Mouse (Mus musculus) adrenal gland, adult (tissue): ENCODE measurements at regions not wholly inside any gene's neighbourhood (a gene's known extent, or its start where the extent isn't known, plus 50 kb on each side); places are given as distances from the start of the nearest gene placed in this dataset.

Experiments
- DNase-seq, 2 experiments: peaks; one replicate each; pipeline ENCODE4 v3.0.0; 2022 to 2023; ENCODE audit warnings: low spot score in 1 of 2; ENCODE audit not compliant: inconsistent age in 2 of 2

DNA sequence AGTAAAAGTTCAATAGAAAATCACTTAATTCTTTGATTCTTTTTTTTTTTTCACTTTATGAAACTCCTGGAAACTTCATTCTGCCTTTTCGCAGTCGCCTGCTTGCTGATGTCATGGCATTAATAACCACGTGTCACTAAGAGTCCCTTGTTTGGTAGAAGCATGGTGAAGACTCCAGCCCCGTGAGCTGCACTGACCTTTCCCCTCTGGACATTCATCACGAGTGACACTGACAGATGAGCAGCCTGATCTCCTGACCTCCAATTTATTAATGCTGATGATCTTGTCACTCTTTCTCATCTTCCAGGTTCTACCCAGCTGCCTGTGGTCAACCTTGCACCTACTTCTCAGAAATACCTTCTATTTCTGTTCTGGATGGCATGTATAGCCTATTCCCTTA lies 867.1 kb upstream of the Slit2 start:
- no peak for DNase-seq

DNA sequence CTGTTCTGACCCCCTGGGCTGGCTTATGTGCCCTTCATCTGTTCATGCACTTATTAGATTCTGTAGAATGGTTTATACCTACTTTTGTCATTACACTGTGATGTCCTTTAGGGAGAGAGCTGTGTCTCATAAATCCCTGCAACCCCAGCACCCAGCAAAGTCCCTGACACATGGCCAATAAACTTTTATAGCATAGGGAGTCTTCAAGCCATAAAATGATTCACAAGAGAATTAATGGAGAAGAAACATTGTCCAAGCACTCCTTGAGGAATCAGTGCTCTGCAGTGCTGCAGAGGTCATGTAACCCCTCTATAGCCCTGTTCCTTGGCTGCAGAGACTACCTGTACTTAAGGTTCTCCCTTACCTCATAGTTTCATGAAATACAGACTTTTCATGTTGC lies 887.2 kb upstream of the Slit2 start:
- DNase-seq: no peak

DNA sequence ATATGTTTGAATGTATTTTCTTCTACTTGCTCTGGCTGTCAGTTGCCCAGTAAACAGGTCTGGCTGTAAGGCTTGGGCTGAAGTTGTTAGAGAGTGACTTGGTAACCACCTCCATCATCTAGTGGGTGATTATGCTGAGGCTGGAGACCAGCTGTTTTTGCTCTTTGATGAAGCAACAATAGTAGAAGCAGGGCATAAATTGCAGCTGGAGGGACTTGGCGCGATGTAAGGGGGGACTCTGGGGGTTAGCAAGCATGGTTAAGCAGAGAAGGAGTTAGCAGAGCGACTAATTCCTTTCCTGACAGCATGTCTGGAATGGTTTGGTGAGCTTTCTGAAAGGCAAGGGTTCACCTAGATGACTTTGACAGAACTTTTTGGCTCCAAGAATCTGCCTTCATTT lies 930.0 kb upstream of the Slit2 start:
- DNase-seq: peak in 1 of 2 experiments; percentile 16

DNA sequence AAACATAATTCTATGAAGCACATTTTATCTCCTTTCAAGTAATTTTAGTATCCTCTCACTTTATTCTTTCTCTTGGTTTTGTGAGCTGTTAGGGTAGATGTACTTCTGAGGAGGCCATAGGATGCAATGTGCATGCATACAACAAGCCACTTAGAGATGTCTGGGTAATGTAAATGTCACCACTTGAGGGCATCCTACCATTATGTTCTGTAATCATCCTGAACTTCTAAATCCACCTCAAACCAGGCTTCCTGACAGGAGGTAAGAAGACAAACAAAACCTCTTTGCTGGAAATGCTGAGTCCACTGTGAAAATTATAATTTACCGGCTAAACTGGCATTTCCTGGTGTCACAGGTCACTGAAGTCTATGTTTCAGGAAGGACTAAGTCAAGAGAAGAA lies 946.2 kb upstream of the Slit2 start:
- peak in 1 of 2 experiments; percentile 19 for DNase-seq

DNA sequence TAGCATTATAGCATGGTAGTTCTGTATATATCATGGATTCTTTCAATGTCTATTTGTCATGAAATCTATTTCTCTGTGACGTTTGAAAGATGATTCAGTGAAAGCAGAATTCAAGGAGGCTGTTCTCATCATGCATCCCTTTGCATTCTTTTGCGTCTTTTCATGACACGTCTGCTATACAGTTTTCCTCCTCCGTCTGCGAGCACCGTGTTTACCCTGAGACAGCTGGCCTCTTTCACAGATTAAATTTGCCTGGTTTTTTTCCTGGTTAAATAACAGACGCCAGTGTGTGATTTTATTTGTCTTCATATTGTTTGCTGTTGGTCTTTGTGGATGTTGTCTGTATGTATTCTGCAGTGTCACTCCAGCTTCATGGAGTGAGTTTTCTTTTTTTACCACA lies 948.9 kb upstream of the Slit2 start:
- DNase-seq: no peak

DNA sequence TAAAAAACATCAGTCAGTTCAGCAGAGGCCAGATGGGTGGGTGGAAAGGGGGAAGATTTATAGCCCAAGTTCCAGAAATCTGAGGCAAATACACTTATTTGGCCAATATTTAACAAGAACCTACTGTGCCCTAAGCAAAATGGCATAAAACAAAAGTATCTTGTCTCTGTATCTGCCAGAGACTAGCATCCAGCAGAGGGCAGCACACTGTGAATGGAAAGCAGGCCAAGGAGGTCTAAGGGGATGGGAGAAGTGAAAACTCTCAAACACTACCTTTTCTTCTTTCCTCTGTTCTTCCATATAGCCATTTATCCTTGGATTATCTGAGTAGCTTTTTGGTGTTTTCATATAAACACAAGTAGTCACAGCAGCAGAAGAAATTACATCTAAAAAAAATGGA lies 968.6 kb upstream of the Slit2 start:
- DNase-seq: peak; percentile 19 to 70

DNA sequence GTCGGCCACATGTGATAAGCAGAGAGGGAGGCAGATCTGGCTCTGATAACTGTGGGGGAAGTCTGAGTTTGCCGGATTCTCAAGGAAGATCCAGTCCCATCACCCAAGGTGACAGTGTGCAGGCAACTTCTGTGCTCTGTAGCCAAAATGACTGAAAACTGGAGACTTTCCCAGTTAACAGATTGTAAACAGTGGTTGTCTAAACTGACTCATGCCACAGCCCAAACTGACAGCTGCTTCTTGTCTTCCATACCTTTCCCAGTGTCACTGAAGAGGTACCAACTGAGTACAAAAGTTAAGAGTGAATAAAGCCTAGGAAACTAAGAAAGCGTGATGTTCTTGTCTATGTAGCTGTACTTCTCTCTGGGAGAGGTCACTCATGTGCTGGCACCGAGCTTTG lies 990.4 kb upstream of the Slit2 start:
- DNase-seq: no peak

DNA sequence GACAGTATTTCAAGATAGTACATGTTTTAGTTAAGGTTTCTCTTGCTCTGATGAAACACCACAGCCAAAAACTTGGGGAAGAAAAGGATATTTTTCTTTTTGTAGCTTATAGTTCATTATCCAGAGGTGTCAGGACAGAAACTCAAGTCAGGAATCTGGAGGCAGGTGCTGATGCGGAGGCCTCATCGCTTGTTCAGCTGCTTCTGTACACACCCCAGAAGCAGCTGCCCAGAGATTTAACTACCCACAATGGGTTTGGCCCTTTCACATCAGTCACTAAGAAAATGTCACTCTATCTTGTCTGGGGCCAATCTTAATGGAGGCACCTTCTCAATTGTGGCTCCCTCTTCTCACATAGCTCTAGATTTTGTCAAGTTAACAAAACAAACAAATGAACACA lies 996.4 kb upstream of the Slit2 start:
- DNase-seq: no peak

DNA sequence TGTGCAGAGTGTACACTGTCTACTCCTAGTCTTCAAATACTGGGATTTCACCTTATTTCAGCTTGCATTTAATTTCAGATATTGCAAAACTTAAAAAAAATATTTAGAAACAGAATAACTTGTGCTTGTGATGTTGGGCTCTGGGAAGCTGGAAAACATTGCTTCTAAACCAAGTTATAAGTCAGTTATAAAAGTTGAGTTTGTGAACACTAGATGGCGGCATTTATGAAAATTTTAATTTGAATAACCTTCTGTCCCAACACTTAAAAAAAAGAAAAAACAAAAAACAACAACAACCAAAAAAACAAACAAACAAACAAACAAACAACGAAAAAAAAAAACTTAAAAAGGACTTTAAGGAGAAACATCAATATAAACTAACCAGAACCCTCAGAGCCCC lies 1002.6 kb upstream of the Slit2 start:
- no peak for DNase-seq

DNA sequence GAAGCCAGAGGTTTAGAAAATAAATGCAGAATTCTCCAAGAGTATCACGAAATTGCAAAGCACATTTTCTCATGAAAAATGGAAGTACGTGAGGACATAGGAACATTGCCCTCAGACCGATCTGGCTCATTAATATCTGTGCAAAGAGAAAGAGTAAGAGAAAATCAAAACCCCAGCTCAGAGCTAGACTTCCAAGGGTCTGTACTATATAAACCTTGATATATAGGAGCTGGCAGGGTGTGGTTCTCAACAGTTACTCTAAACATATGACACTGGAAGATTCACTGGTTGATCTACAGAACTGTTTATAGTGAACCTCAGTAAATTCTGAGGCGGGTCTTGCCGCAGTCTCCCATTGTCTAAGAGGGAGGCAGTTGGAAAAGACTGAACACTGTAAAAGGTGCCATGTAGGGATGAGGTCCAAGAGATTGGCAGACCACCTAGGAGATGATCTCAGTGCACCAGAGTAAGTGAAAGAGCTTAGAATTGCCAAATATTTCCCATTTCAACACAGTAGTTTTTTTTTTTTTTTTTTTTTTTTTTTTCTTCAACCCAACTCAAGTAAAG lies 1014.0 kb upstream of the Slit2 start:
- DNase-seq: no peak

DNA sequence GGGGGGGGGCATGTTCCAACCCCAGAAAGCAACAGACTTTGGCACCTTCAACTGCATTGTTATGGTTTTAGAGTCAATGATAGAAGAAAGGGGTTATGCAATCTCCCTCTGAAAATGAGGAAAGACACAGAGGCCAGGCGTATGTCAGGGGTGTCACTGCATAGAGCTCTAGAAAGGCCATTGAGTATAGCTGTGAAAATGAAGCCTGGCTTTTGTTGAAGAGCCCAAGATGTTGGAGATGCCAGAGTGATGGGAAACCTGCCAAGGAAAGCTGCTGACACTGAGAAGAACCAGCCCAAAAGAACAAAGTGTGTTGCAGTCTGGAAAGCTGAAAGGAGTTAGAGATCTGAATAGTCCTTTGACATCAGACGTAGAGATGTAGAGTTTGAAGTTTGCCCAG lies 1022.2 kb upstream of the Slit2 start:
- DNase-seq: no peak

DNA sequence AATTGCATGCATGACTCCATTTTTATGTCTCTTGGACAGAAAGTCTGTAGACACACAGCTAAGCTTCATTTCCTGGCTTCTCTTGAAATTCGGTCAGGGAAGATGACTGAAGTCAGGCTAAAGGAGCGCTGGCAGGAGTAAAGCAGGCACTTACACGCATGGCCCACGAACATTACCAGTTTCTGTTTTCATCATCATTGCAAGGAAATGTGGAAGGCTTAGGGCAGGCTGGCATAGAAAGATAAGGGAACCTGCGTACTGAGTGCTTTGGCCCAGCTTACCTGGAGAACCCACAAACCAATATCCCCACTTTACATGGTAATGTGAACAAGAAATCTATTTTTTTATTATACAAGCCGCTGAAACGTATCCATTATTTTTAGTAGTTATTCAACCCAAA lies 1056.6 kb upstream of the Slit2 start:
- DNase-seq: no peak

DNA sequence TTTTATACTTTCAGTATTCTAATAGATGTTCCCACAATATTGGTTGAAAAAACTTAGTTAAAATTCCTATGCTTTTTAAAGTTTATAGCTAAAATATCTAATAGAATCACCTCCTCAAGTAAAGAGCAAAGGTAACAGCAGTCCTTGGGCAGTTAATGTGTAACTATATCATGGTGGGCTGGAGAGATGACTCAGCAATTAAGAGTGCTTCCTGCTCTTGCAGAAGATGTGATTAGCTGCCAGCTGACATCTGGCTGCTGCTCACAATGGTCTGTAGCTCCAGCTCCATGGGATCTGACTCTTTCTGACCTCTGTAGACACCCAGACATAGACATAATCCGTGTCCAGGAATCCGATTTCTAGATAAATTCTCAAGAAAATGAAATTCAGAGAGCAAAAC lies 1044.5 kb upstream of the Lcorl start:
- no peak for DNase-seq

DNA sequence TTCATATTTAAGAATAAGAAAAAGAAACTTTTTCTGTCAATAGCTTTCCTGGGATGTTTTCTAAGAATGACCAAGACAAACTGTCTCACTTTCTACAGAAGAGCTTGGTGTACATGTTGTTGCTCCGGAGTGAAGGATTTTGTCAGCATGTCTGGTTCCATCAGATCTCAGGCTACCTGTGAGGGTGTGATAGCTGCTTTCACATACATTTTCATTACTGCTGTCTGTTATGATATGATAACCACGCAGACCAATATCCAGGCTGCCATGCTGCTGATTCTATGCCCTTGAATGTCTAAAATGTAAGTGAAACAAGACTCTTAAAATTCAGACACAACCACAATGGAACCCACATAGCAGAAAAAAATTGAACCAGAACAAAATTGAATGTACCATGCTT lies 1036.6 kb upstream of the Lcorl start:
- no peak for DNase-seq

DNA sequence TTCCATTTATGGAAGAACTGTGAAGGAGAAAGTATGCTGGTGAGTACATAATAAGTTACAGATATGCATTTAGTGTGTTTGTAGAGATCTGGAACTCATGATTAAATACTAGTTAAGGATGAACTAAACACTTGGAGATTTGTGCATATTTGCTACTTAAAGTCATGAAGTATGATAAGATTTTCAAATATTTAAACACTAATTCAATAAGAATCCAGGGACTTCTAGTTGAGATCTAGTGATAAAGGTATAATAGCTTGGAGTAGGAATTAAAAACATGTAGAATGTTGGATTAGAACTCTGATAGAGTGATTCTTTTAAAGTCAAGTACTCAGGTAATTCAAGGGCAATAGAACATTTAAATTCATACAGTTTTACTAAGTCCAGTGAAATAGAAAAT lies 1026.5 kb upstream of the Lcorl start:
- DNase-seq: no peak

DNA sequence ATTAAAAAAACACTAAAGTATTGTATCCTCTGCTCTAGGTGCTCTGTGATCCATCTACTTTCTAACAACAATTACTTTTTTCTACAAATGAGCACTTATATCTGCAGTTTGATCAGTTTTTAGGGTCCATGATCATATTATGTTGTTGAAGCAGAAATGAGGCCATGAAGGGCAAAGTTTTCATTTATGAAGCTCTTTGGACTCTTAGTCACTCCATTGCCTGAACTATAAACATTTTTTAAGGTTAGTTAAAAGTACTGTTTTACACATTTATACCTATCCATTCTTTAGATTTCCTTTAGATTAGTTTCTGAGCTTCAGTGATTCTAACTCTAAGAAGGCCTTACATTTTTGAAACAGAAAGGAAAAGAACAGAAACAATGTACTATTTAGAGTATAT lies 999.4 kb upstream of the Lcorl start:
- DNase-seq: no peak

DNA sequence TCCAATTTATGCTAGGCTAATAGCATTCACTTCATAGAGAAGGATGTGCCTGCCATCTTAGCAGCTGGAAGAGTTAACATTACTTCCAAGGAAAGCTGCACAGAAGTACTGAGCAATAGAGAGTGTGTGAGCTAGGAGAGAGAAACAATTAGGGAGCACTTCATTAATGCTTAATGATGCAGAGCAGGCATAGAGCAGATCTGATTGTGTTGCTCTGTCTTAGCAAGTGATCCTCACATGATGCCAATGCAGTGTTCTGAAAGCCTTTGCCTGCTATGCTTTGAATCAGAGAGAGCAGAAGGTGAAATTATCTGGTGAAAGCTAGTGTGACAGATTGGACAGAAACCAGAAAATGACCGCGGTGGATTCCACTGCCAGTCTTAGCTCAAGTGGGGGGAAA lies 987.8 kb upstream of the Lcorl start:
- no peak for DNase-seq

DNA sequence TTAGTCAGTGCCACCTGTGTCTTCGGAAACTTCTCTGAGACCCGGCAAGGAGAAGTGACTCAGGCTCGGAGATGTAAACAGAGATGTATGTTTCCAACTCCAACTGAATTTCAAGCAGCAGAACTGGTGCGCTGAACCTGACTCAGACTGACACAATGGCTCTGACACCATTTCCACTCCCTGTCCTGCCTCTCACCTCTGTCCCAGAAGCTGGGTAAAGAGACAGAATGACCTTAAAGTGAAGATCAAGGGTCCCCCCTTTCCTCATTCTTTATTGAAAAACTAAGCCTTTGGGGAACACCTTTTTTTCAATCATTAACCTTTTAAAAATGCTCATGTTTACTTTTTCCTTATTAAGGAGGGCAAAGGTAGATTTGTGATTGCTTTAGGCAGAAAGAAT lies 979.4 kb upstream of the Lcorl start:
- no peak for DNase-seq

DNA sequence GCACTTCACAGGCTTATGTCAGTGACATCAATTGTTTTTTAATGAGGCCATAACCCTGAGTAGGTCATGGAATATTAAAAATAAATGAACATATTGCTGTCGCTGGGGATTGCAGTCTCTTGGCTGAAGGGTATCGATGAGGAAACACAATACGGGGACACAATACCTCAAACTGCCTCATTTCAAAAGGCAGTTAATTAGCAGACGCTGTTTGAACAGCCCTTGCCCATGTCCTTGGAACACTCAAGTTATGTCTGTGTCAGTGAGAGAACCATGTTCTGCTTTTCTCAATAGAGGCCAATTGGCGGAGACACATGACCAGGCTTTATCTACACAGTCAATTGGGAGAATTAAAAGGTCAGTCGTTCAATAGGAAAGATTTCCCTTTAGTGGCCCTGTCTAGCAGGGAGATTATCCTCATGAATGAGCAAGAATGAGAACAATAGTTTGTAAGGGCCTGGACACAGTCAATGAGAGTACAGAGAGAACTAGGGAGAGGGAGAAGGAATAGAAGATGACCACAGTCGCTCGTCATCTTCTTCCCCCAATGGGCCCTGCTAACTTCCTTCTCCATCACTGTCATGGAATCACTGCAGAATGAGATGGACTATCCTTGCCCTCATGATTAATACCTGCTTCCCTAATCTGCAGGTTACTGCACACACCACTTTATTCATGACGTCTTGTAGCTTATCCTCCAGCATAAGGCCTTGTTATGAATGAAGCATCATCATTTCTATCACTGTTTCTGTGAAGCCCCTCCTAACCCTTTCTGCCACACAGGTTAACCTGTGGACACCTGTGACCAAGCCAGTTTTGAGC lies 973.6 kb upstream of the Lcorl start:
- DNase-seq: peak in 1 of 2 experiments; percentile 31

DNA sequence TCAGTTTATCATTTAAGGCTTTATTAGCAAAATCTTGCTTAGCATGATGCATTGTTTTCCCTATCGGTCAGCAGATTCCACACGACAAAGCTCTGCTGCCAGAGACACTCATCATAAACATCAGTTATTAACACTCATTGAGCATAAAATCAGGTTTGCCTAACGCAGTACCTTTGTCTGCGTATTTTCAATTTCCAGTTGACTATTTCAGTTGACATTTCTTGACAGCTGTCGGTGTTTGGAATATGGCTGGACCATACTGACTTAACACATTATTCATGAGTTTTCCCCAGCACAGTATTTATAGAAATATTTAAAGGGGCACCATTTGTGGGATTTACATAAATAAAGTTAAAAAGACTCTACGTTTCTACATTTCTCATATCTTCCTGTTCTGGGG lies 972.7 kb upstream of the Lcorl start:
- DNase-seq: no peak

DNA sequence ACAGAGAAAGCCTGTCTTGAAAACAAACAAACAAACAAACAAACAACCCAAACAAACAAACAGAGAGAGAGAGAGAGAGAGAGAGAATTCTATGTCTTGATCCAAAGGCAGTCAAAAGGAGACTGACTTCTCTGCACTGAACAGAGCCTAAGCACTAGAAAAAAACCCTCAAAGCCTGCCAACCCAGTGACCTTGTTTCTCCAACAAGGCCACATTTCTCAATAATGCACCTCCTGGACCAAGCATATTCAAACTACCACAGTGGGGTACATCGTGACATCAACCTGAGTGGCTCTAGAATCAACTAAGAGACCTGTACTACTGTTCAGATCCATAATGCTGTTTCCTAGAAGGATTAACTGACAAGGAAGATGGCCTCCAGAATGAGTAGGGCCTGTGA lies 969.0 kb upstream of the Lcorl start:
- DNase-seq: peak; percentile 27 to 75

DNA sequence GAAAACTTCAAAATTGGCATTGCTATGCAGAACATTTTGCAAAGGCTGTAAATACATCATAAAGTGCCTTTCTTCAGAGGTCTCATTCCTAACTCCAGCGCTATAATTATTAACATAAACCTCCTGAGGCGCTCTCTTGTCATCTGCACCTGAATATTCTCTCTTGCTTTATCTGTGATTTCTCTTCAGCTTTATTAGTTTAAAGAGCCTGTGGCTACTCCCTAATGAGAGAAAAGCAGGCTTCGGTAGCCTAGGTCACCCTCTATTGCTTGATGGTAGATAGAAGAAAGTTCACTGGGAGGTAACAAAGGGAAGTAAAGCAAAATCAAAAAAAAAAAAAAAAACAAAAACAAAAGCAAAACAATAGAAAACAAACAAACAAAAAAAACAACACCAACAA lies 967.5 kb upstream of the Lcorl start:
- DNase-seq: no peak

DNA sequence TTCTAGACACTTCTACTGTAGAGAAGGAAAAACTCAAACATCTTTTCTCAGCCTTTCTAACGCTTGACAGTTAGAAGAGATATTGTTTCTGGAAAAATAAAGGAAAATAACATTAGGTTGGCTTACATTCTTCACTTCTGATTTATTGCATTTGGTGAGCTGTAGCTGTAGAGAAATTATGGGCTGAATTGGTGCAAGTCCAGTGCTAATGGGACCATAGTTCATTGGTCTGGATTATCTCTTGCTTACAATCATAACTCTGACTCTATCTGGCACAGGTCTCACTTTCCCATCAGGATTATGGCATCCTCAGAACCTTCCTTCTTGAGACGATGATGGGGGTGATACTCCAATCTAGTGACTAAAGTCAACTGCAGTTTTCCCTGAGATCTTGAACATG lies 937.7 kb upstream of the Lcorl start:
- DNase-seq: no peak
